Mouse (Mus musculus): ENCODE results near the gene Ciz1.

Gene Ciz1

DNA sequence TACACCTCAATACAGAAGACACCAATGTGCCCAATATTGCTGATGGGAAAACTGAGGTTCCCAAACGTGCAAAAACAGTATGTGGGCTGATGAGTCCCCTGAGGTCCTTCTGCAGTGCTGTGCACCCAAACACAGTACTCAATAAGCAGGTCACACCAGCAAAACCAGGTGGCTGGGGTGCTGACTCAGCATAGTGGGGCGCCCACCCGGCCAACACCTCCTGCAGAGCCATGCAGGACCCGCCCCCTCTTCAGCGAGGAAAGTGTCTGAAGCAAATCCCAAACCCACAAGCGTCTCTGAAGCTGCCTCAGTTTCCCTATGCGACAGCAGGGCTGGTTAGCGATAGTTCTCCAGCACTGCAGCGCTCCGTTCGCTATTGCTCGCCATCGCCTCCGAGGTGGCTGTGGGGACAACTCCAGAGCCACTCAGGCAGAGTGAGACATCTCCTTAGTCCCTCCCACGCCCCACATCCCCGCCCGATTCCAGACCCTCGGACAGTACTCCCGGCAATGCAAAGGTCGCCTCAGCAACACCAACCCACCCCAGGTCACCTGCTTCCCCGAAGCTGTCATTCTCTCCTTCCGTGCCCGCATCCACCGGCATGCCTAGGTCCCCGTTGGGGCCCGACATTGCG lies 29.1 kb downstream of the Ciz1 start:
- DNase-seq (ENCODE audit: low spot score) = peak; percentile 28

DNA sequence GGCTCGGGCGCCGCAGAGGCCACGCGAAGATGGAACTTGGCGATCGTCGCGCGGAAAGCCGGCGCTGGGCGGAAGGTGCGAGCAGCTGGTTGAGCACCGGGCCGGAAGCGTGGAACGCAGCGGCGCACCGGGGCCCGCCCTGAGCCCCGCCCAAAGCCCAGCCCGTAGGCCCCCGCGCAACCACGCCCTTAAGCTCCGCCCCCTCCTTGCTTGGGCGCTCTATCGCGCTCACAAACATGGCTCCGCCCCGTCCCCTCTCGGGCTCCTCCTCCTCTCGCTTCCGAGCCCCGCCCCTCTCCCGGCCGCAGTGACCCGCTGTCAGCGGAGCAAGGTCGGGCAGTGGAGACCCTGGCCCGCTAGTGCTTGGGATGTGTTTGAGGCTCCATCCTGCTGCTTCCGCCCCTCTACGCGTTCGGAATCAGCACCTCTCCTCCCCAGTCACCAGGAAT lies 29.7 kb downstream of the Ciz1 start, which contains the start of gene 1110008P14Rik:
Gene 1110008P14Rik, minus strand, starts transcription at position 164 of the 449 bp plus-strand sequence.
- DNase-seq (ENCODE audit: low spot score) = peak; percentile 97

DNA sequence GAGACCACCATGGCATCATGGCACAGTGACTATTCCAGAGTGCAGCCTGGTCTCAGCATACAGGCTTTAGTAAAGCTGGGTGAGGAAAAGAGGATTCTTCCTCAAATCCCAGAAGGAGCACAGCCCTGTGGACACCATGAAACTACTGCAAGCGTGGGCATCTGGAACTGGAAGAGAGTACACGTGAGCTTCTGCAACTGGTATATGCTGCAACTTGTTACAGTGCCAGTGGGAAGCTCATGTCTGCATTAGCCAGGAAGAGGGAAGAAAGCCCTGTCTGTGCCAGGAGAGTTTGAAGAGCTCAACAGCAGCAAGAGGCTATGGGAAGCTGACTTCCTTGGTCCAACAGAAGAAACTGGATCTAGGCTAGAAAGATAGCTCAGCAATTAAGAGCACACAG lies 30.6 kb downstream of the Ciz1 start:
- DNase-seq (ENCODE audit: low spot score) = no peak

DNA sequence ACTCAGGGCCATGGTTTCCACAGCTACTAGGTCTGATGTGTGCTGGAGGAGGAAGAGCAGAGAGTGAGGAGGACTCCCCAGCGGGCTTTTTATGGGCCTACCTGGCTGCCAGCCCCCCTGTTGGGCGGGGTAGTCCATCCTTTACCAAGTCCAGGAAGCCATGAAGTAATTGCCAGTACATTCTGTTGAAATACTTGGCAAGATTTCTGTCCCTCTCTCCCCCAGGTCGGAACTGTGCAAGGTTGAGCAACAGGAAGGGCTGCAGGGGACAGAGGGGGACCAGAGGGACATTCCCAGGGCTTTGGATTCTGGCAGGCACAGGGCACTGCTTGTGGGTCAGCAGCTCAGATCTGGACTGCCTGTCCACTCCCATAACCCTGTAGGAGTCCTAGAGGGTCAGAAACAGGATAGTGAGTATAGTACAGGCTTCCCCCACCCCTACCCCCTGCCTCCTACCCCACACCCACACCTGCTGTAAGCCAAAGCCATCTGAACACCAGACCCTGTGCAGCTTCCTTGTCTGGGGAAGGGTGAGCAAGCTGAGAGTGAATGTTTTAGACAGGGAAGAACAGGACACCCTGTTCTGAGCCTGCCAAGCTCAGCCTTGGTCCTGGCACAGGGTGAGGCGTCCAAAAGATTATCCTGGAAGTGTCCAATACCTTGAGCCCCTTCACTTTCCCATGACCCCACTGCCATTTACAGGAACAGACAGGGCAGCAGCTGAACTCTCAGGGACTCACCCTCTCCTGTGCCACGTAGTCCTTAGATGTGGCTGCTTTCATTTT lies 35.8 kb downstream of the Ciz1 start, which contains the start of gene Lcn2:
Gene Lcn2, minus strand, starts transcription at position 547 of the 785 bp plus-strand sequence.
- DNase-seq (ENCODE audit: low spot score) = no peak

DNA sequence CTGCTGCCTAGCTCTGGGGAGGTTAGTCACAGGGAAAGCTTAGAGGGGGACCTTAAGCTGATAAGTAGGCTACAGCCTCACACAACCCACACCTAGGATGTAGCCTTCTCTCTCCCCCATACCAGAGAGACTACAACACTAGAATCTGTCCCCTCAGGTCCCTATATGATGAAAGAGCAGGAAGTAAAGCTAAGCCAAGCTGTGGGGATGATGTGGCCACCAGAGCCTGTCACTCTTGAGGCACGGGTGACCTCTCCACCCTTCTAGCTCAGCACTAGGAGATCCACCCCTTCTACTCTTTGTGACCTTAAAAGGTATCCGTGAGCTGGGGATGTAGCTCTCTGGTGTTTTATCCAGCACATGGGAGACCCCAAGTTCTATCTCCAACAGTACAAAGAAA lies 37.0 kb downstream of the Ciz1 start:
- no peak for DNase-seq (ENCODE audit: low spot score)

GRCm38 (mm10) chr2:32390871-32391270 lies 38.7 kb downstream of the Ciz1 start:
- DNase-seq (ENCODE audit: low spot score) = no peak

GRCm38 (mm10) chr2:32392063-32392462 lies 39.9 kb downstream of the Ciz1 start:
- no peak for DNase-seq (ENCODE audit: low spot score)

DNA sequence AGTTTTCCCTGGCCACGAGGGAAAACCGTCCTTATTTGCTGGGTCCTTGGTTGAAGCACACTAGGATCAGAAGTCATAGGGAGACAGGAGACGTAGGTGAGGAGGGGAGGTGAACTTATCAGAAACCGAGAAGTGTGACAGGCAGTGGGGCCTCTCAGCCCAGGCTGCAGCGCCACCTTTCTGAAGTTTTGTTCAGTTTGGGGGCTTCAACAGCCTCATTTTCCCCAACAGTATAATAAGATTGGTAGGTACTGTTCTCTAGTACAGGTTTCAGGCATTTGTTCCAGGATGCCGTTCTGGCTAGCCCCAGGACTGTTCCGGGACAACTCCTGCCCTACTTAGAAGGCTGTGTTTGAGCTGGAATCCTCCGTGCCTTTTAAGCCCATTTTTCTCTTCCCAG lies 42.8 kb downstream of the Ciz1 start:
- peak; percentile 59 for DNase-seq (ENCODE audit: low spot score)

DNA sequence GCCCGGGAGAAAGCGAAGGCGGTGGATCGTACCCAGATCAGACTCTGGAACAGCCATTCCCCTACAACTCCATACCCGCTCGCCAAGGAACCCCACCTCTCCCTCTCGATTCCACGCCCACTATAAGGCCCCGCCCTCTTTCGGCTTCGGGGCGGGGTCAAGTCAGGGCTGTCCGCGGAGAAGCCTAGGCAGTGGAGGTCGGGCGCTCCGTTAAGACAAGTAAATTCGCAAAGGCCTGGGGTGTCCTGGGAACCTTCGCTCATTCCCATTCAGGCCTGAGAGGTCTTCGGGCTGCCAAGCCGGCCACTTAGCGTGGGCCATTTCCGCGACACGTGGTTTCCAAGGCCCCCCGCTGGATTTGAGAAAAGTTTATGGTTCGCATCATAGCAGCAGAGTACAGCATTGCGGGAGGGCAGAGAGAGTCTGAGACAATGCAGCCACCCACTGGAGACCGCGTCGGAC lies 43.4 kb downstream of the Ciz1 start, which contains the start of gene Ptges2:
Gene Ptges2, plus strand, starts transcription at position 413 of the 462 bp plus-strand sequence.
- peak; percentile 93 for DNase-seq (ENCODE audit: low spot score)

GRCm38 (mm10) chr2:32395946-32396621 lies 44.0 kb downstream of the Ciz1 start:
- DNase-seq (ENCODE audit: low spot score) = peak; percentile 83

DNA sequence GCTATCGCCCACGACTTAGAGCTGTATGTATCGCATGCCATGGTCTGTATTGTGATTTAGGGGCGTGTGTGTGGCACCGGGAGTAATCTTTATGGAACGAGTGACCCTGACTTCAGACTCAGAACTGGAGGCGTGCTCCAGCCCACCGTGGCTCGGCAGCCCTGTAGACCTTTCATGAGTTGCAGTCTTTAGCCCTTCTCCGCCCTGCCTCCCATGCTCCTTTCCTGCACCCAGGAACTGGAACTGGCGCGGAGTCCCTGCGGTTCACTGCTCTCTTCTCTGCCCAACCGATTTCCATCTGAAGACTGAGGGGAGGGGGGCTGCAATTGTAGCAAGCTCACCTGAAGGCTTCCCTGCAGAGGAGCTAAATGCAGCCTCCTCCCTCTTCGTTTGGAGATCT lies 44.6 kb downstream of the Ciz1 start:
- DNase-seq (ENCODE audit: low spot score) = no peak

- peak; percentile 98 for DNase-seq (ENCODE audit: low spot score)
These were observed 52.5 kb downstream of the Ciz1 start for GRCm38 (mm10) chr2:32404663-32405062.

DNA sequence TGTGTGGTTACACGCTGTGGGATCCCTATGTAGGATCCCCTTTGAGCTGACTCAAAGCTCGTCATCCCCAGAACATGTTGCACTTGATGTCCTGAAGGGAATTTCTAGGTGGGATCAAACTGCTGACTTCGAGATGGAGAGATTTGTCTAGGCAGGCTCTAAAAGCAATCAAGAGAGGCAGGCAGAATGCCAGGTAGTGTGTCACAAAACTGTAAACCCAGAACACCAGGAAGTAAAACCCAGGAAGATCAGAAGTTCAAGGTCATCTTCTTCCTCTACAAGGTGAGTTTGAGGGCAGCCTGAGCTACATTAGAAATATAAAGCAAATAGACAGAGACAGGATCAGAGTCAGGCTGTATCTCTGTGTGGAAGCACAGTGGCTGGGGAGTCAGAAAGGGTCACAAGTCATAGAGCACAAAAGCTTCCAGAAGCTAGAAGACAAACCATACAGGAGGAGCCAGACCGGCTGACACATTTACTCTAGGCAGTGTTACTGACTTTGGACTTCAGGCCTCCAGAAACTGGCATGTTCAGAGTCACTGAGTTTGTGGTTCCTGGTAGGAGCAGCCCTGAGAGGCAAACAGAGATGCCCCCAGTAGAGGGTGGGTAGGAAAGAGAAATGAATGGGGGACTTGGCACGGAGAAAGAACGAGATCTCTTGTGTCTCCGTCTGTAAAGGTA lies 55.2 kb downstream of the Ciz1 start:
- DNase-seq (ENCODE audit: low spot score) = no peak

GRCm38 (mm10) chr2:32408429-32409424 lies 56.6 kb downstream of the Ciz1 start:
- no peak for DNase-seq (ENCODE audit: low spot score)

GRCm38 (mm10) chr2:32411407-32411806 lies 59.3 kb downstream of the Ciz1 start:
- DNase-seq (ENCODE audit: low spot score) = no peak

GRCm38 (mm10) chr2:32412742-32413531 lies 60.8 kb downstream of the Ciz1 start:
- no peak for DNase-seq (ENCODE audit: low spot score)

- DNase-seq (ENCODE audit: low spot score) = no peak
These were observed 61.8 kb downstream of the Ciz1 start for GRCm38 (mm10) chr2:32413936-32414335.

DNA sequence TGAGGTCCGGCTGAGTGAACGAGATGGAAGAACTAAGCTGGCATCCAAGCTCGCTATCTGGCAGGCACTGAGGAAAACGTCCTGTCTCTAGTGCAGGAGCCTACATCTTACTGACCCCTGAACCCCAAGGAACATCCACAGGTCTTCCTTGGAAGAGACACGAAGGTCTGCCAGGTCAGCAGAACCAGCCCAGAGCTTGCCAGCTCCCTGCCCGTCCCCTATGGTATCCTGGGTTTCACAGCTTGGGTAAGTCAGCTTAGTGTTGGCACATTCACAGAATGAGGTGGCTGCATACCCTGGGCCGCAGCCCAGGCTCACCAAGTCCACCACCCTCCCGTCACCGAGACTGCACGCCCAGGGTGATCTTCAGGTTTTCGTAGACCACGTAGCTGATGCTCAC lies 63.7 kb downstream of the Ciz1 start:
- no peak for DNase-seq (ENCODE audit: low spot score)

GRCm38 (mm10) chr2:32416556-32416955 lies 64.4 kb downstream of the Ciz1 start:
- DNase-seq (ENCODE audit: low spot score) = no peak

DNA sequence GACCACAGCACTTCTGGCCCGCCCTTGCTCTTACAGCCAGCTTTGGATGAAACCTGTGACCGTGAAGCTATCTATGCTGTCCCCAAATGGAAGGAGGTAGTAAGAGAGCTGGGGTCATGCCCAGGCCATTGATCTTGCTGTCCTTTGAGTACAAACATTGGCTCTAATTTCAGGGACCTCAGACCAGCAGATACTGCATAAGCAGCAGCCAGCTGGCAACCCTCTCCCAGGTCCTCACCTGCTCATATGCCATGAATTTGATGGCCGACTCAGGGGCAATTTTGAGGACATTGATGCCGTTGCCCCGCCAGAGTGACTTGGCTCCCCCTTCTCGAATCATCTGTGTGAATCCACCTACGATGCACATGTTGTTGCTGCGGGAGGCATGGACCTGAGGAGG lies 65.4 kb downstream of the Ciz1 start:
- no peak for DNase-seq (ENCODE audit: low spot score)

All from c-Kit-positive CD71-positive TER-119-positive erythroid progenitor cells, embryonic 14.5 days (primary cell).